Mouse (Mus musculus): ENCODE results near the gene Ranbp17. TPM values are rescaled to one million over a fixed set of nuclear protein-coding genes. Genes with fewer than 3 reads are reported as not detected.

Ranbp17 gene
- total and polyA plus RNA-seq, 3 experiments: 0.09 TPM; not detected in 2

- H3K4me3 ChIP-seq (replicated peaks in 1 of 3; ENCODE audit: low read depth in 2 of 3, low read length in 2 of 3, poor library complexity in 1 of 3): no peak overlapping the region
- no peaks in the 10 kb centered on the region for H3K36me3 ChIP-seq (replicated peaks in 1 of 2; ENCODE audit: control insufficient read depth in 1 of 2, insufficient read depth in 1 of 2, low read length in 1 of 2)
- H3K27me3 ChIP-seq (replicated peaks): no peaks in the 10 kb centered on the region
- H3K9me3 ChIP-seq (replicated peaks; ENCODE audit: low read length): no peaks in the 10 kb centered on the region
- no peak overlapping the region for H3K27ac ChIP-seq (ENCODE audit: insufficient read depth, low read depth)
- H3K4me2 ChIP-seq (ENCODE audit: insufficient read depth, low read depth, poor library complexity, severe bottlenecking): 0 out of 2 replicates have a peak overlapping the region, but pooled peaks have one; percentile 34
- no peak overlapping the region for H3K9ac ChIP-seq (ENCODE audit: insufficient read depth, low read depth)
- TF ChIP-seq RAD21 (IDR thresholded peaks at IDR 0.05; ENCODE audit: low read depth, low read length): peak; percentile 71
- peak; percentile 35; the same call in 1 of the 2 replicates for TF ChIP-seq MAFK (IDR thresholded peaks at IDR 0.05; ENCODE audit: insufficient replicate concordance, low read length)
- no peak for TF ChIP-seq KAT2A (IDR thresholded peaks at IDR 0.05; ENCODE audit: insufficient replicate concordance, low read length)
- TF ChIP-seq NRF1 (IDR thresholded peaks at IDR 0.05; ENCODE audit: low read depth, low read length): no peak
- TF ChIP-seq RCOR1 (conservative IDR thresholded peaks at IDR 0.05; ENCODE audit: low read depth, low read length): no peak
- peak; percentile 27 to 82; a peak in 3 of 4 replicates for TF ChIP-seq CTCF (conservative IDR thresholded peaks at IDR 0.05 in 1 of 2, IDR thresholded peaks at IDR 0.05 in 1 of 2; ENCODE audit: low read depth in 2 of 2, low read length in 2 of 2)
- TF ChIP-seq EP300 (IDR thresholded peaks at IDR 0.05; ENCODE audit: low read length): no peak
- no peak for TF ChIP-seq USF2 (conservative IDR thresholded peaks at IDR 0.05; ENCODE audit: low read depth, low read length)
- TF ChIP-seq ZC3H11A (IDR thresholded peaks at IDR 0.05; ENCODE audit: low read depth, low read length): peak; percentile 32
- TF ChIP-seq JUND (conservative IDR thresholded peaks at IDR 0.05; ENCODE audit: low read depth, low read length): 0 out of 2 replicates have a peak, but pooled peaks have one; percentile 29
- TF ChIP-seq MXI1 (IDR thresholded peaks at IDR 0.05; ENCODE audit: low read depth, low read length): no peak
- peak; percentile 92 for TF ChIP-seq SMC3 (IDR thresholded peaks at IDR 0.05; ENCODE audit: low read depth, low read length)
- no peak for TF ChIP-seq HCFC1 (IDR thresholded peaks at IDR 0.05; ENCODE audit: low read depth, low read length)
- no peak for TF ChIP-seq USF1 (IDR thresholded peaks at IDR 0.05; ENCODE audit: low read depth, low read length)
- no peak for TF ChIP-seq TBP (conservative IDR thresholded peaks at IDR 0.05; ENCODE audit: low read depth, low read length)
- no peak for TF ChIP-seq ETS1 (conservative IDR thresholded peaks at IDR 0.05; ENCODE audit: low read depth, low read length)
- 0 out of 2 replicates have a peak, but pooled peaks have one; percentile 13 for TF ChIP-seq BHLHE40 (IDR thresholded peaks at IDR 0.05; ENCODE audit: low read depth, low read length)
- no peak for TF ChIP-seq MAZ (IDR thresholded peaks at IDR 0.05; ENCODE audit: low read depth, low read length)
- no peak for TF ChIP-seq TCF12 (IDR thresholded peaks at IDR 0.05; ENCODE audit: low read depth, low read length)
- 0 out of 2 replicates have a peak, but pooled peaks have one; percentile 40 for TF ChIP-seq E2F4 (IDR thresholded peaks at IDR 0.05; ENCODE audit: insufficient replicate concordance, low read depth, low read length)
- no peak for TF ChIP-seq CHD1 (IDR thresholded peaks at IDR 0.05; ENCODE audit: low read depth, low read length)
- no peak for TF ChIP-seq POLR2A (IDR thresholded peaks at IDR 0.05; ENCODE audit: low read depth, low read length)
- TF ChIP-seq POLR2AphosphoS2 (IDR thresholded peaks at IDR 0.05; ENCODE audit: low read depth, low read length): no peak
- 0 out of 2 replicates have a peak, but pooled peaks have one; percentile 23 for TF ChIP-seq CHD2 (IDR thresholded peaks at IDR 0.05; ENCODE audit: low read length)
- TF ChIP-seq IRF4 (IDR thresholded peaks at IDR 0.05; ENCODE audit: low read depth, low read length): 0 out of 2 replicates have a peak, but pooled peaks have one; percentile 12
- TF ChIP-seq MYC (IDR thresholded peaks at IDR 0.05; ENCODE audit: low read depth, low read length): 0 out of 2 replicates have a peak, but pooled peaks have one; percentile 39
- no peak for TF ChIP-seq GABPA (IDR thresholded peaks at IDR 0.05; ENCODE audit: insufficient replicate concordance, low read depth, low read length)
- TF ChIP-seq MEF2A (IDR thresholded peaks at IDR 0.05; ENCODE audit: borderline replicate concordance, low read depth, low read length): peak; percentile 27; the same call in 1 of the 2 replicates
- peak; percentile 51 for TF ChIP-seq NELFE (IDR thresholded peaks at IDR 0.05; ENCODE audit: low read depth, low read length)
- TF ChIP-seq SIN3A (IDR thresholded peaks at IDR 0.05; ENCODE audit: low read length): peak; percentile 43; the same call in 1 of the 2 replicates
- TF ChIP-seq UBTF (IDR thresholded peaks at IDR 0.05; ENCODE audit: low read depth, low read length): no peak
- TF ChIP-seq ZMIZ1 (IDR thresholded peaks at IDR 0.05; ENCODE audit: low read depth, low read length): no peak
- TF ChIP-seq JUN (IDR thresholded peaks at IDR 0.05; ENCODE audit: insufficient read depth, low read depth, low read length): no peak
- no peak for TF ChIP-seq ELF1 (IDR thresholded peaks at IDR 0.05; ENCODE audit: low read depth, low read length)
- TF ChIP-seq MAX (IDR thresholded peaks at IDR 0.05; ENCODE audit: low read length): no peak; the same call in 1 of the 2 replicates
- TF ChIP-seq PAX5 (IDR thresholded peaks at IDR 0.05; ENCODE audit: low read length): no peak
- peak; percentile 53; the same call in 1 of the 2 replicates for TF ChIP-seq ZNF384 (IDR thresholded peaks at IDR 0.05; ENCODE audit: low read depth, low read length)
- DNase-seq (ENCODE audit: extremely low read depth): peak; percentile 39
- in situ Hi-C loops (cut with MboI; ENCODE audit: low pct_ligation_motif_present, low pct_unique_long_range_greater_than_20kb, low sequenced_read_pairs): loop anchor here (5.0 kb wide), 1 partner anchor 118 kb away; no protein-coding TSS in a partner anchor
- dilution Hi-C loops (cut with MboI; ENCODE audit: extremely low pct_ligation_motif_present, extremely low pct_unique_long_range_greater_than_20kb, low sequenced_read_pairs): no loop called here
- no peaks in the 10 kb centered on the region for H3K79me2 ChIP-seq (replicated peaks; ENCODE audit: control insufficient read depth, extremely low read depth, insufficient read depth, poor library complexity, severe bottlenecking)
- no peaks in the 10 kb centered on the region for H3K4me1 ChIP-seq (ENCODE audit: control insufficient read depth in 1 of 2, insufficient read depth in 2 of 2)
Observed at GRCm38 (mm10) chr11:33295422-33295821, 218.1 kb downstream of the Ranbp17 start.
